Mouse (Mus musculus): ENCODE results near the gene Pdzd3. TPM values are rescaled to one million over a fixed set of nuclear protein-coding genes. Genes with fewer than 3 reads are reported as not detected.
"Not testable (repeated sequence)": the region's sequence is repeated elsewhere in the genome, so short reads cannot be mapped to it uniquely, and the experiment has no call there.

Pdzd3 gene
- polyA plus RNA-seq (2012; rRNA removed), result 0.74 and 0.82 TPM in 2 replicates

DNA sequence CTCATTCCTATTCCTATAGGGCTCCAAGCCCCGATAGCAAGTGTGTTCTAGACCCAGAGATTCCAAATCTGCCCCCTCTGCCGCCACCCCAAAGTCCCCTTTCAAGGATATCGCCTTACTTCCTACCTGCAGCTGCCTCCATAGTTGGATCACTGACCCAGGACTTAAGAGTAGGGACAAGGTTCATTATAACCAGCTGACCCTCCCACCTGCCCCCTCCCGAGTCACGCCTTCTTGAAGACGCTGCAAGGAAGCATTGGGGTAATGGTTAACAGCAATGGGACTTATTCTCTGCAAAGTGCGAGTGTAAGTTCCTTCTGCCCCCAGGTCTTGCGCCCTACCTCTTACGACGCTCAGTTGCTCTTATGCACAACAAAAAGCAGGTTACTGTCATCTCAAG is at the start of gene Pdzd3:
Gene Pdzd3, minus strand, starts transcription at position 158 of the 400 bp plus-strand sequence.
- DNase-seq (ENCODE audit: extremely low spot score in 1 of 2, low spot score in 1 of 2), result no peak

GRCm38 (mm10) chr9:44300001-44300400 is 48.7 kb upstream of the Pdzd3 start:
- DNase-seq (ENCODE audit: extremely low spot score in 1 of 2, low spot score in 1 of 2), result not testable (repeated sequence)

DNA sequence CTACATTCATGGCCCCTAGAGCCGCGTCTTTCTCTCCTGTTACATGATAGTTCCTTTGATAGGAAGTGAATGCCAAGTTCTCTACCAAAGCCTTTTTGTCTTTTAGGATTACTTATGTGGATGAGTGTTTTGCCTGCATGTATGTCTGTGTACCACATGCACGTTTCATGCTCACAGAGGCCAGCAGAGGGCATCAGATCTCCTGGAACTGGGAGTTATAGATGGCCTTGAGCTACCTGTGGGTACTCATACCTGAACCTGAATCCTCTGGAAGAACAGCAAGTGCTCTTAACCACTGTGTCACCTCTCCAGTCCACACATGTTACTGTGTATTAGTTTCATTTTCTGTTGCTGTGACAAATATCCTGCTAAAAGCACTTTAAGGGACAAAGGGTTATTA is 41.2 kb upstream of the Pdzd3 start:
- peak in 1 of 2 experiments; percentile 49 for DNase-seq (ENCODE audit: extremely low spot score in 1 of 2, low spot score in 1 of 2)

GRCm38 (mm10) chr9:44288959-44289291 is 37.7 kb upstream of the Pdzd3 start:
- no peak for DNase-seq (ENCODE audit: extremely low spot score in 1 of 2, low spot score in 1 of 2)

- peak in 1 of 2 experiments; percentile 57 for DNase-seq (ENCODE audit: extremely low spot score in 1 of 2, low spot score in 1 of 2)
Measured at GRCm38 (mm10) chr9:44288076-44288958, 37.0 kb upstream of the Pdzd3 start, which contains the start of gene Abcg4. Gene Abcg4, minus strand, starts transcription at chr9:44288615.

- DNase-seq (ENCODE audit: extremely low spot score in 1 of 2, low spot score in 1 of 2), result no peak
Measured at GRCm38 (mm10) chr9:44287401-44288075, 36.3 kb upstream of the Pdzd3 start.

DNA sequence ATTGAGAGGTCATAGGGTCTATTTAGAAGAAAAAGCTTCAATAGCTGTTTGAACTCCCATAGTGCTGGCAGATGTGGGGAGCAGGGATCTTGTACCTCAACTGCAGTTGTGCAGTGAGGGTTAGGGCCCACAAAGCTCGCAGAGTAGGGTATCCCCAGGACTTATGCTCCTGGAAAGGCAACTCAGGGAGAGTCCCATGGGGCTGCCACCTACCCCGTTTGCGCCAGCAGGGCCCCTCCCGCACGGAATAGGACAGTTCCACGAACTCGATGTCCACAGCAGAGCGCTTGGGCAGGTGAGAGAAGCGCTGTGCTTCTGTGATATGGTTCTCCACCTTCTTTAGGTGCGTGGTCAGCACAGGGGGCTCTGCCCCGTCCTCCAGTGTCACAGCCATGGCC is 35.7 kb upstream of the Pdzd3 start:
- no peak for DNase-seq (ENCODE audit: extremely low spot score in 1 of 2, low spot score in 1 of 2)

DNA sequence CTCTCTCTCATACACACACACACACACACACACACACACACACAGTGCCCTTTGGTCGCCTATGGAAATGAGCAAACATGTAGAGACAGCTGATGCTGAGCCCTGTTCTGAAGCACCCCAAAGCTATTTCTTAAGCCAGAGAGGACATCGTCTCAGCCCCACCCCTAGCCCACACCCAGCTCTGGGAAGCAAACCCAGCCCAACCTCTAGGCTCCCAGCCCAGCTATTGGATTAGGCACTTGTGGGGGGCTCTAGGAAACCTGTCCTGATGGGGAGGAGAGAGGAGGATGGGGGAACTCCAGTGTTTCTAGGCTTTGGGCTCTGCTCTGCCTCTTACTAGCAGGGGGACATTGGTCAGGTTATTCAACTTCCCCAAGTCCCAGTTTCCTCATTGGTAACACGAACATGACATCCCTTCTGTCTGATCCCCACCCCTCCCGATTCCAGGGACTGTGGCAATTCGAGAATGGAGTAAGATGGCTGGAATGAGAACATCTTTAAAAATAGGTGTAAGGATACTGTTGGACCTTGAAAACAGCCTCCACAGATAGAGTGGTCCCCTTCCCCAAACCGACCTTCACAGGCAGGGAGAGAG is 35.1 kb upstream of the Pdzd3 start:
- DNase-seq (ENCODE audit: extremely low spot score in 1 of 2, low spot score in 1 of 2), result no peak

DNA sequence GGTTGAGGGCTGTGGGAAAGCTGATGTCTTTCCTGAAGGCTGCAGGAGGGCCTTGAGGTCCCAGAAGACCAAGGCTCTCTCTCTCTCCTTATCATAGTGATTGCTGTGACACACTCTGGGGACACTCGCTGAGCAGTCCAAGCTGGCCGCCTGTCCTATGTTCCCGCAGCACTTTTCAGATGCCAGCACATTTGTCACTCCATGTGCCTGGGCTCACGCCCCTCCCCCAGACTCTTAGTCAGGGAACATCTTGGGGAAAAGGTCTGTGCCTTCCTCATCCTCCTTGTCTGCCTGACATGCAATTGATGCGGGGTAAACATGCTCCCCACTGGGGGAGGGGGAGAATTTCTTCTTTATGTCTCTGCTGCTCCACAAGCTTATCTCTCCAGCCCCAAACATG is 31.9 kb upstream of the Pdzd3 start:
- no peak for DNase-seq (ENCODE audit: extremely low spot score in 1 of 2, low spot score in 1 of 2)

GRCm38 (mm10) chr9:44269973-44270372 is 18.7 kb upstream of the Pdzd3 start:
- no peak for DNase-seq (ENCODE audit: extremely low spot score in 1 of 2, low spot score in 1 of 2)

DNA sequence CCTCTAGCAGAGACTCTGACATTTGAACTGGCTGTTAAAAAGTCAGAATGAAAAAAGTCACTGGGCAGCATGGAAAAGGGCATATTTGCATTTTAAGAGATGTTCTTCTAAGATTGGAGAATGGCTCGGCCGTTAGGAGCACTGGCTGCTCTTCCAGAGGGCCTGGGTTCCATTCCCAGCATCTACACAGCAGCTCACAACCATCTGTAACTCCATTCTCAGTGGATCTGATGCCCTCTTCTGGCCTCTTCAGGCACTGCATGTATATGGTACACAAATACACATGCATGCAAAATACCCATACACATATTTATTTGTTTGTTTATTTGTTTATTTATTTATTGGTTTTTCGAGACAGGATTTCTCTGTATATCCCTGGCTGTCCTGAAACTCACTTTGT is 17.8 kb upstream of the Pdzd3 start:
- DNase-seq (ENCODE audit: extremely low spot score in 1 of 2, low spot score in 1 of 2), result no peak

DNA sequence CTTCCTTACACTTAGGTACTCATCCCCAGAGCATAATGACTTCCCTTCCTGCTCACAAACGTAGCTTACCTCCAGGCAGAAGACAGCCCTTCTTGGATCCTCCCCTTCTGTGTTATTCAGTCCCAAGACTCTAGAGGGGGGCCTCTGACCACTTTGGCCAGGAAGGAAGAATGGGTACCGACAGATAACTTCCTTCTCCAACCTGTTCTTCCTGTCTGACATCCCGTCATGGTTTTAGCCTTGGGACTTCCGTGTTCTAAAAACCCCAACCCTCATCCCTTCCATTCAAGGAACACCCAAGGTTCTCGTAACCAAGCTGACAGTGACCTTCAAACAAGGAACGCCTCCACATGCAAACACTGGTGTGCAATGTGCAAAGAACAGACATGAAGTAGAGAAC is 17.2 kb upstream of the Pdzd3 start, which contains the start of gene Nlrx1:
Gene Nlrx1, minus strand, starts transcription at position 168 of the 400 bp plus-strand sequence.
- no peak for DNase-seq (ENCODE audit: extremely low spot score in 1 of 2, low spot score in 1 of 2)

- DNase-seq (ENCODE audit: extremely low spot score in 1 of 2, low spot score in 1 of 2), result peak in 1 of 2 experiments; percentile 83
Measured at GRCm38 (mm10) chr9:44268027-44268360, 16.7 kb upstream of the Pdzd3 start.

DNA sequence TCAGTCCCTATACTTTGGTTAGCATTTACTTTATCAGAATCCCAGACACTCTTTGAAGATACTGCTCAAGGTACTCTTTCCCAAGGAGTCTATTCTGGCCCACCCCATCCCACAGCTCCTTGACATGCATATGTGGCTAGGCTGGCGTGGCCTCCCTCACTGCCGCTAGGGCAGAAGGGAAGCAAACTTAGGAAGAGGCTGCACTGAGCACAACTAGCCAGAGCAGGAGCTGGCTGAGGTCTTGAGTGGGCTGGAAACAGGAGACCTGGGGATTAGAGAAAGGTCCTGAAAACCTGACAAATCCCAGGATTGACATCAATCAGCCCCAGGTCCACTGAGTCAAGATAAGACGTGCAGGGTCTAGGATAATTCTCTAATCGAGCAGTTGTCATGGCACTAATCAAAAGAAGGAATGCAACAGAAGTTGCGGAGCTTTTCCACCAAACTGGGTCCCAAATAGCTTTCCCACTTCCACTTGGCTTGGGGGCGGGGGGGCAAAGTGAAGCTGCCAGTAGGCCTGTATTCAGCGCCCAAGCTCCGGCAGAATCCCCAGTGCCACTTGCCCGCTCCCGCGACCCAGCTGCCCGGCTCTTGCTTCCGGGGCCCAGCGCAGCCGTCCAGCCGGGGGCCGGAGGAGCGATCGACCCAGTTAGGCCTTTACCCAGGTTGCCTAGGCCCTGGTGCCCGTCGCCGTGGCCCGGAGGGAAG is 16.2 kb upstream of the Pdzd3 start:
- DNase-seq (ENCODE audit: extremely low spot score in 1 of 2, low spot score in 1 of 2), result no peak

GRCm38 (mm10) chr9:44266478-44267226 is 15.4 kb upstream of the Pdzd3 start:
- DNase-seq (ENCODE audit: extremely low spot score in 1 of 2, low spot score in 1 of 2), result peak; percentile 46 to 74

GRCm38 (mm10) chr9:44261388-44261787 is 10.1 kb upstream of the Pdzd3 start:
- no peak for DNase-seq (ENCODE audit: extremely low spot score in 1 of 2, low spot score in 1 of 2)

DNA sequence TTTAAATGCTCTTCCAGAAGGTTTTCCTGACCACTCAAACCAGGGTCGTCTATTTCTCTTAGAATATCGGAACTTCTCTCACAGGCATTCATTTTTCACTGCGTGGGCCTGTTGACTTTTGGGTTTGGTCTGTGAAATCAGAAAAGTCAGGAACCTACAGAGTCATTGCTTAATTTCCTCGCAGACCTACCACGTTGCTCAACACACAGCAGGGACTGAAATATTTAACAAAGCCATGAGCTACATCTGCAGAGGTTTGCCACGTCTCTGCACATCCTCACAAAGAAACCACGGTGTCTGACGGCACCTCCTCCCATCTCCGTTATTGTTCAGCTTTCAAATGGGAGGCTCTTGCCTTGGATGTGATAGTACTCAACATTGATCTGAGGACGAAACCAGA is 7.7 kb upstream of the Pdzd3 start:
- no peak for DNase-seq (ENCODE audit: extremely low spot score in 1 of 2, low spot score in 1 of 2)

DNA sequence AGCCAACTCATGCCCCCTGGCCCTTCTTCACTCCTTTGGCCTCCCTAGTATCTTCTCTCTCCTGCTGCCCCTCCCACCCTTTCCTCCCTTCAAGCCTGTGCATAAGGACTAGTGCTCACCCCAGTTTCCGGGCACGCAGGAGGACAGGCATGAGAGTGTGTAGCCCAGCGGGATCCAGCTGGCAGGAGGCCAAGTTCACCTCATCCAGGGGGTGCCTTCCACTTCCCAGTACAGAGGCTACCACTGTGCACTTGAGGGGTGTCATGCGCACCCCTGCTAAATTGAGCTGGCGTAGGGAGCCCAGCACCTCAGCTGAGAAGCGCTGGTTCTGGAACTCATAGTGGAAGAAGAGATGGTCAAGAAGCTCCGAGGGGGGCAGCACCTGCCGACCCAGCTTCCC is 4.9 kb upstream of the Pdzd3 start:
- no peak for DNase-seq (ENCODE audit: extremely low spot score in 1 of 2, low spot score in 1 of 2)

DNA sequence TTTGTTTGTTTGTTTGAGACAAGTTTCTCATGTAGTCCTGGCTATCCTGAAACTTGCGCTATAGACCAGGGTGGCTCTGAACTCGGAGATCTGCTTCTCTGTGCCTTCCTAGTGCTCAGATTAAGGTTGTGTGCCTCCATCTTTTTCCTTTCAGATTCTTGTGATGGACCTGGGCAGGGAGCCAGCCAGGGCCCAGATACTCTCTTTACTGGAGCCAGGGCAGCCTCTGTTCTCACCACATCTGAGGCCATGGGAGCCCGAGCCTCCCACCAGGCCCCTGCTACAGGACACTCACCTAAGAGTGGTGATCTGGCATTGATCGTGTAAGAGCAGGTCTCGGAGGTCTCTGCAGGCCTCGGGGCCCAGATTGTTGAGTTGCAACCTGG is 3.9 kb upstream of the Pdzd3 start:
- no peak for DNase-seq (ENCODE audit: extremely low spot score in 1 of 2, low spot score in 1 of 2)

GRCm38 (mm10) chr9:44254508-44255135 is 3.4 kb upstream of the Pdzd3 start:
- no peak for DNase-seq (ENCODE audit: extremely low spot score in 1 of 2, low spot score in 1 of 2)

Measured in frontal cortex, adult 2 months (tissue).